Mouse (Mus musculus) C2C12 (cell line): Measurements from ENCODE around the gene Atxn7l3. TPM values are rescaled to one million over a fixed set of nuclear protein-coding genes. Genes with fewer than 3 reads are reported as not detected.

Source experiments
- H3K27me3 ChIP-seq: one replicate; pipeline ENCODE4 v1.6.1; 2011; ENCODE audit not compliant: control insufficient read depth, insufficient read depth, insufficient read length
- H3K36me3 ChIP-seq: one replicate; pipeline ENCODE4 v1.6.1; 2011; ENCODE audit not compliant: control insufficient read depth, insufficient read depth
- H3K4me3 ChIP-seq: one replicate; pipeline ENCODE4 v1.5.1; 2011; ENCODE audit warnings: mild to moderate bottlenecking, control low read depth; ENCODE audit not compliant: poor library complexity, insufficient read depth, severe bottlenecking
- H3K79me2 ChIP-seq: one replicate; pipeline ENCODE4 v1.6.1; 2011; ENCODE audit not compliant: control insufficient read depth, insufficient read depth
- H3K79me3 ChIP-seq: one replicate; pipeline ENCODE4 v1.6.1; 2011; ENCODE audit warnings: low read depth, control low read depth
- H3ac ChIP-seq: one replicate; pipeline ENCODE3; 2011; ENCODE audit warnings: low read depth; ENCODE audit not compliant: control insufficient read depth, insufficient read length
- CEBPB ChIP-seq: IDR thresholded peaks from one replicate; pipeline ENCODE4 v1.6.1; 2011; ENCODE audit warnings: low read depth, mild to moderate bottlenecking, control low read depth, moderate library complexity
- CTCF ChIP-seq: IDR thresholded peaks from one replicate; pipeline ENCODE4 v1.5.1; 2011; ENCODE audit not compliant: control insufficient read depth, insufficient read depth, insufficient read length
- FOSL1 ChIP-seq: IDR thresholded peaks from one replicate; pipeline ENCODE4 v1.8.0; 2011; ENCODE audit warnings: mild to moderate bottlenecking, low read length; ENCODE audit not compliant: poor library complexity, insufficient read depth, severe bottlenecking
- MAX ChIP-seq: IDR thresholded peaks from one replicate; pipeline ENCODE4 v1.6.1; 2011; ENCODE audit warnings: mild to moderate bottlenecking, control low read depth
- MYOD1 ChIP-seq: IDR thresholded peaks from one replicate; pipeline ENCODE4 v1.6.1; 2011; ENCODE audit warnings: low read depth; ENCODE audit not compliant: control insufficient read depth, insufficient read length
- MYOG ChIP-seq: IDR thresholded peaks from one replicate; pipeline ENCODE4 v1.6.1; 2011; ENCODE audit not compliant: control insufficient read depth, insufficient read length; ENCODE audit errors: extremely low read depth
- USF1 ChIP-seq: IDR thresholded peaks from one replicate; pipeline ENCODE4 v1.6.1; 2011; ENCODE audit warnings: low read depth, mild to moderate bottlenecking, control low read depth, moderate library complexity
- long read RNA-seq, 2 experiments: library from polyadenylated mRNA; unstranded; transcript quantifications; one replicate each; pipeline ENCODE4 v2.0.0; 2019 to 2020
- polyA plus RNA-seq: library from polyadenylated mRNA; unstranded; fragments of >200 nt; fragmentation: generic; extraction: Trizol; gene quantifications from one replicate; pipeline ENCODE4 v1.2.1, GENCODE M21; 2012; ENCODE audit warnings: missing spikeins

Gene Atxn7l3
- polyA plus RNA-seq: 33.9 TPM
- long read RNA-seq, experiment 1, partial matches to known transcripts: 1 of 2 reads
- long read RNA-seq, experiment 1, other reads (novel, unspliced or antisense): 1 of 2 reads
- long read RNA-seq, experiment 2, partial matches to known transcripts: 3 of 14 reads
- long read RNA-seq, experiment 2, other reads (novel, unspliced or antisense): 10 of 14 reads

- Histone ChIP-seq H3K79me2 (peaks cover 27% of the 10 kb centered on the region), H3ac (peak within 1 kb of the TSS; percentile 98), H3K36me3 (peaks cover 21% of the 10 kb centered on the region), H3K79me3 (peaks cover 24% of the 10 kb centered on the region), H3K4me3 (peak within 1 kb of the TSS; percentile 89), H3K27me3 (no peaks in the 10 kb centered on the region)
- TF ChIP-seq MAX (peak; percentile 92), MYOG (no peak), MYOD1 (no peak), USF1 (no peak), CTCF (no peak), FOSL1 (no peak)
Observed at GRCm38 (mm10) chr11:102296491-102297472, at the start of gene Atxn7l3. TSS of gene Atxn7l3 (minus strand) at chr11:102296631.

GRCm38 (mm10) chr11:102344458-102344857, 48.0 kb upstream of the Atxn7l3 start:
- Histone ChIP-seq H3ac (no peak overlapping the region), H3K79me3 (no peaks in the 10 kb centered on the region), H3K27me3 (peaks cover 48% of the 10 kb centered on the region), H3K79me2 (no peaks in the 10 kb centered on the region), H3K4me3 (no peak overlapping the region), H3K36me3 (no peaks in the 10 kb centered on the region)
- no peak for TF ChIP-seq MYOG
- no peak for TF ChIP-seq MAX
- no peak for TF ChIP-seq USF1
- TF ChIP-seq FOSL1: no peak
- no peak for TF ChIP-seq MYOD1
- TF ChIP-seq CTCF: no peak
- TF ChIP-seq CEBPB: no peak

GRCm38 (mm10) chr11:102342742-102343141, 46.3 kb upstream of the Atxn7l3 start:
- TF ChIP-seq CEBPB (no peak), MYOD1 (no peak), FOSL1 (no peak), CTCF (no peak), MAX (no peak), MYOG (no peak), USF1 (no peak)
- Histone ChIP-seq H3ac (no peak overlapping the region), H3K27me3 (peaks cover 43% of the 10 kb centered on the region), H3K79me3 (no peaks in the 10 kb centered on the region), H3K79me2 (no peaks in the 10 kb centered on the region), H3K4me3 (no peak overlapping the region), H3K36me3 (no peaks in the 10 kb centered on the region)

- TF ChIP-seq FOSL1: peak; percentile 95
- TF ChIP-seq CEBPB: peak; percentile 41
- no peak for TF ChIP-seq MYOG
- no peak for TF ChIP-seq MAX
- peaks cover 43% of the 10 kb centered on the region for H3K27me3 ChIP-seq
- H3K36me3 ChIP-seq: no peaks in the 10 kb centered on the region
- H3K4me3 ChIP-seq: no peak overlapping the region
- H3K79me3 ChIP-seq: no peaks in the 10 kb centered on the region
- H3K79me2 ChIP-seq: no peaks in the 10 kb centered on the region
- H3ac ChIP-seq: no peak overlapping the region
Observed at GRCm38 (mm10) chr11:102341101-102341500, 44.7 kb upstream of the Atxn7l3 start.

GRCm38 (mm10) chr11:102339624-102340023, 43.2 kb upstream of the Atxn7l3 start:
- peaks cover 45% of the 10 kb centered on the region for H3K27me3 ChIP-seq
- no peak overlapping the region for H3K4me3 ChIP-seq
- TF ChIP-seq FOSL1 (no peak), MYOD1 (no peak), CTCF (no peak)
- no peaks in the 10 kb centered on the region for H3K36me3 ChIP-seq
- H3K79me3 ChIP-seq: no peaks in the 10 kb centered on the region
- no peaks in the 10 kb centered on the region for H3K79me2 ChIP-seq
- no peak overlapping the region for H3ac ChIP-seq
